Mouse (Mus musculus) G1E (cell line): Measurements from ENCODE around the gene Zmat5.

Experiments
- CTCF ChIP-seq: IDR thresholded peaks from 2 replicates; pipeline ENCODE4 v1.5.1; 2012; ENCODE audit warnings: low read depth, low read length, inconsistent platforms, mixed read lengths
- GATA1 ChIP-seq: IDR thresholded peaks from 2 replicates; pipeline ENCODE4 v1.6.1; 2012; ENCODE audit warnings: borderline replicate concordance, low read length, inconsistent platforms, mixed read lengths

- TF ChIP-seq GATA1, result no peak
- TF ChIP-seq CTCF, result no peak
These were observed 60.0 kb downstream of the Zmat5 start for GRCm38 (mm10) chr11:4764476-4764875.
